ENCODE assay signal across 8 mouse cellular contexts in the genomic region with DNA sequence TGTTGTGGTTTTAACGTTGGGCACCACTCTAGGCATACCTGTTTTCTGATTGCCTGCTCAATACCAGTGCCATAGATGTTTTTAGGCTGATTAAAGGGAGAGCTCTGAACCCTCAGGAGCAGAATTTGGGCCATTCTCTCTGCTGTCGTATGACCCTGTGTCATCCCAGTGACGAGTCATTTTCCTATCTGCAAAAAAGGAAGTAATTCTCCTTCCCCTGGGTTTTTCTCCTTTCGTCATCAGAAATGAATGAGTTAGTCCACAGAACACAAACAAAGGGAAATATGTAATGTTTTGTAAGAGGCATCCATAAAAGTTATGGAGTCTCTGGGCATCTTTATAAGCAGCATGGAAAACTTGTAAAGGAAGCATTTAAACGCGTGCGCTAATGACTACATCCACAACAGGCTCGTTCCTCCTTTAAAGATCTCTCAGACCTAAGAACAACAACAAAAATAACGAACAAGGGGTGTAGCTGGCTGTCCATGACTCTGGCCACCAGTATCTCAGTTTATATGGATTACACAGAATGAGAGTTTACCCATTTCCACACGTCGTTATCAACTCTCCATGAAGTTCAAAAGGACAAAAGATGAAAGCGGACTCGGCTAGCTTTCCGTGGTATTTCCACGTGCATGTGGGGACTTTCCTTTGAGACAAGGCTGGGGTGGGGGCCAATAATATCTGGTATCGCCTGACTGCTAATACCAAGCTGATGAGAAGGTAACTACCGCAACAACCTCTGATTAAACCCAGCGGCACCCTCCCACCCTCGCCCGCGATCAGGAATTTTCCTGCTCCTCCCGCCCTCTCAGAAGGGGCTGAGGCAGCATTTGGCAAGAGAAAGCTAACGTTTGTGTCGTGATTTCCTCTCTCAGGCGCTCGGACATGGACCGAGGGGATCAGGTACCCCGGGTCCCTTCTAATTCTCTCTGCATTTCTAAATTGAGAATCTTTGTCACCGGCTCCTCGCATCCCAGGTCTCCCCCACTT. TPM values are rescaled to one million over a fixed set of nuclear protein-coding genes. Genes with fewer than 3 reads are reported as not detected.
DNase-seq lines count a peak whose midpoint lies in the region; ATAC-seq and TF ChIP-seq lines count a peak whose summit lies in the region.

No protein-coding gene starts in this region.

- 7% methylated on average over 30 of the region's 30 CpGs for WGBS in embryonic facial prominence, embryonic 12.5 days
- 7% methylated on average over 30 of the region's 30 CpGs for WGBS in limb, embryonic 11.5 days
- 7% methylated on average over 30 of the region's 30 CpGs for WGBS in midbrain, embryonic 10.5 days

- H3K4me1 ChIP-seq in ES-Bruce4 (ENCODE audit: control insufficient read depth, insufficient read depth, low read length): no peaks in the 10 kb centered on the region
- peaks cover 15% of the 10 kb centered on the region for H3K4me1 ChIP-seq in embryonic facial prominence, embryonic 12.5 days
- peaks cover 14% of the 10 kb centered on the region for H3K4me1 ChIP-seq in limb, embryonic 11.5 days (ENCODE audit: control insufficient read depth, insufficient read depth, low read length)
- peaks cover 53% of the 10 kb centered on the region for H3K4me1 ChIP-seq in midbrain, embryonic 10.5 days

- ATAC-seq in cerebellum, adult (ENCODE audit: insufficient number of reproducible peaks, low FRiP score, low TSS enrichment): no peak
- no peak for ATAC-seq in embryonic facial prominence, embryonic 12.5 days (ENCODE audit: insufficient number of reproducible peaks, insufficient read depth, low FRiP score, low TSS enrichment)
- 0 out of 2 replicates have a peak, but pooled peaks have one; percentile 7 for ATAC-seq in limb, embryonic 11.5 days (ENCODE audit: insufficient number of reproducible peaks, low FRiP score, low TSS enrichment, low read depth)

- H3K9me3 ChIP-seq in ES-Bruce4 (replicated peaks; ENCODE audit: control insufficient read depth, insufficient read depth, low read length, poor library complexity, severe bottlenecking): no peaks in the 10 kb centered on the region
- no peaks in the 10 kb centered on the region for H3K9me3 ChIP-seq in embryonic facial prominence, embryonic 12.5 days
- H3K9me3 ChIP-seq in limb, embryonic 11.5 days (ENCODE audit: control insufficient read depth, low read length): no peaks in the 10 kb centered on the region
- H3K9me3 ChIP-seq in midbrain, embryonic 10.5 days (replicated peaks): no peaks in the 10 kb centered on the region

- DNase-seq in cerebellum, postnatal 14 days: peak; percentile 56 to 65
- DNase-seq in heart, postnatal 10 days: peak; percentile 54 to 68
- DNase-seq in limb, embryonic 11.5 days (ENCODE audit: low spot score): peak; percentile 77
- DNase-seq in midbrain, embryonic 10.5 days (ENCODE audit: low spot score): no peak
- DNase-seq in frontal cortex, postnatal 10 days (ENCODE audit: low spot score in 2 of 2): no peak

- H3K4me3 ChIP-seq in ES-Bruce4 (ENCODE audit: low read depth, low read length): peak overlapping the region; percentile 88
- peak overlapping the region; percentile 81 for H3K4me3 ChIP-seq in embryonic facial prominence, embryonic 12.5 days
- H3K4me3 ChIP-seq in limb, embryonic 11.5 days (ENCODE audit: low read depth, low read length): peak overlapping the region; percentile 92
- peak overlapping the region; percentile 80 for H3K4me3 ChIP-seq in midbrain, embryonic 10.5 days

- no peak for TF ChIP-seq CTCF in ES-Bruce4 (IDR thresholded peaks at IDR 0.05; ENCODE audit: low read depth, low read length)

- peak overlapping the region; percentile 81 for H3K27ac ChIP-seq in ES-Bruce4 (ENCODE audit: insufficient read depth, low read length)
- H3K27ac ChIP-seq in embryonic facial prominence, embryonic 12.5 days: peak overlapping the region; percentile 96
- H3K27ac ChIP-seq in limb, embryonic 11.5 days (replicated peaks; ENCODE audit: low read depth, low read length): peak overlapping the region; percentile 88
- peak overlapping the region; percentile 98 for H3K27ac ChIP-seq in midbrain, embryonic 10.5 days (replicated peaks)

- no peak for TF ChIP-seq EP300 in ES-Bruce4 (IDR thresholded peaks at IDR 0.05; ENCODE audit: insufficient read depth, low read depth, low read length)

- H3K4me2 ChIP-seq in embryonic facial prominence, embryonic 12.5 days (replicated peaks): peak overlapping the region; percentile 73
- peak overlapping the region; percentile 87 for H3K4me2 ChIP-seq in limb, embryonic 11.5 days (ENCODE audit: low read depth, severe bottlenecking)

- intact Hi-C loops in heart, postnatal 10 days (cut with DNase I): loop anchor here (2.0 kb wide), 1 partner anchor 14 kb away; no protein-coding TSS in a partner anchor

- no peaks in the 10 kb centered on the region for H3K27me3 ChIP-seq in ES-Bruce4 (ENCODE audit: control insufficient read depth, insufficient read depth, low read length, poor library complexity, severe bottlenecking)
- no peaks in the 10 kb centered on the region for H3K27me3 ChIP-seq in embryonic facial prominence, embryonic 12.5 days
- H3K27me3 ChIP-seq in limb, embryonic 11.5 days (ENCODE audit: control insufficient read depth, insufficient read depth, low read length): no peaks in the 10 kb centered on the region
- no peaks in the 10 kb centered on the region for H3K27me3 ChIP-seq in midbrain, embryonic 10.5 days (ENCODE audit: low read depth, poor library complexity, severe bottlenecking)

- H3K9ac ChIP-seq in ES-Bruce4 (ENCODE audit: low read depth, poor library complexity, severe bottlenecking): peak overlapping the region; percentile 86
- H3K9ac ChIP-seq in embryonic facial prominence, embryonic 12.5 days: peak overlapping the region; percentile 88
- H3K9ac ChIP-seq in limb, embryonic 11.5 days (ENCODE audit: low read length): peak overlapping the region; percentile 85

- H3K36me3 ChIP-seq in ES-Bruce4 (ENCODE audit: control insufficient read depth, insufficient read depth, low read length, poor library complexity, severe bottlenecking): peaks cover 25% of the 10 kb centered on the region
- H3K36me3 ChIP-seq in embryonic facial prominence, embryonic 12.5 days: peaks cover 8% of the 10 kb centered on the region
- H3K36me3 ChIP-seq in limb, embryonic 11.5 days (ENCODE audit: control insufficient read depth, insufficient read depth, low read length): peaks cover 4% of the 10 kb centered on the region; the same call in 1 of the 2 replicates
- peaks cover 12% of the 10 kb centered on the region for H3K36me3 ChIP-seq in midbrain, embryonic 10.5 days

- no peak for TF ChIP-seq POLR2A in ES-Bruce4 (IDR thresholded peaks at IDR 0.05; ENCODE audit: insufficient read depth, low read length)

RNA-seq across cellular contexts. Expression of a gene that starts 1.3 kb away (rescaled TPM):
- 348 and 350 TPM in 2 replicates for polyA plus RNA-seq in ES-Bruce4 (2011; ENCODE audit: insufficient read depth, insufficient read length, low read depth, missing spikeins)
- 20.1 and 20.3 TPM in 2 replicates for polyA plus RNA-seq in embryonic facial prominence, embryonic 12.5 days (2016; fragmentation: Nextera tagmentation; extraction: Ambion mirVana)
- 10 to 100 TPM; 40.6 to 51.5 TPM for total RNA-seq in heart, postnatal 10 days (2021)
- polyA plus RNA-seq in limb, embryonic 11.5 days (2014; fragmentation: Nextera tagmentation; extraction: Ambion mirVana): 19.1 and 21.5 TPM in 2 replicates
- polyA plus RNA-seq in midbrain, embryonic 10.5 days (2016; fragmentation: Nextera tagmentation; extraction: Ambion mirVana): 27.2 and 33.8 TPM in 2 replicates

Comparison
In these comparisons a context has a peak if more than half of its experiments do, and no peak if none do; other contexts are left out.
1. DNase-seq: peak in cerebellum, postnatal 14 days (2 of 2), heart, postnatal 10 days (2 of 2) and limb, embryonic 11.5 days (single experiment); none in midbrain, embryonic 10.5 days (single experiment) and frontal cortex, postnatal 10 days (0 of 2).
2. RNA of a gene that starts 1.3 kb away (polyA plus RNA-seq): 348 to 350 TPM in ES-Bruce4; 27.2 to 33.8 TPM in midbrain, embryonic 10.5 days, 20.1 to 20.3 TPM in embryonic facial prominence, embryonic 12.5 days and 19.1 to 21.5 TPM in limb, embryonic 11.5 days; every median in the first group is over 10 times any median in the second.
3. Peak in every context shown above with its lines, with median percentiles within 50 percentile points of each other: H3K27ac ChIP-seq, H3K4me3 ChIP-seq and H3K9ac ChIP-seq.